Mouse (Mus musculus) adrenal gland, postnatal 4 days (tissue): Measurements from ENCODE around the gene Adam19. TPM values are rescaled to one million over a fixed set of nuclear protein-coding genes. Genes with fewer than 3 reads are reported as not detected.
"Not testable (repeated sequence)": the region's sequence is repeated elsewhere in the genome, so short reads cannot be mapped to it uniquely, and the experiment has no call there.

Experiments
- DNase-seq, 2 experiments: peaks; one replicate each; pipeline ENCODE4 v3.0.0; 2021 to 2022; ENCODE audit warnings: low spot score in 2 of 2, mixed read lengths in 2 of 2
- long read RNA-seq, 2 experiments: library from polyadenylated mRNA; stranded (forward); transcript quantifications; one replicate each; pipeline ENCODE4 v2.0.0; 2021
- total RNA-seq, 2 experiments: library from RNA; stranded (reverse); gene quantifications; 2 replicates each; pipeline ENCODE4 v1.2.3; 2021

The Adam19 gene
- total RNA-seq = 10 to 100 TPM; 22.4 to 25.8 TPM
- long read RNA-seq, experiment 1, partial matches to known transcripts = 0 of 2 reads
- long read RNA-seq, experiment 1, other reads (novel, unspliced or antisense) = 2 of 2 reads
- long read RNA-seq, experiment 2, partial matches to known transcripts = 0 of 13 reads
- long read RNA-seq, experiment 2, other reads (novel, unspliced or antisense) = 13 of 13 reads

DNA sequence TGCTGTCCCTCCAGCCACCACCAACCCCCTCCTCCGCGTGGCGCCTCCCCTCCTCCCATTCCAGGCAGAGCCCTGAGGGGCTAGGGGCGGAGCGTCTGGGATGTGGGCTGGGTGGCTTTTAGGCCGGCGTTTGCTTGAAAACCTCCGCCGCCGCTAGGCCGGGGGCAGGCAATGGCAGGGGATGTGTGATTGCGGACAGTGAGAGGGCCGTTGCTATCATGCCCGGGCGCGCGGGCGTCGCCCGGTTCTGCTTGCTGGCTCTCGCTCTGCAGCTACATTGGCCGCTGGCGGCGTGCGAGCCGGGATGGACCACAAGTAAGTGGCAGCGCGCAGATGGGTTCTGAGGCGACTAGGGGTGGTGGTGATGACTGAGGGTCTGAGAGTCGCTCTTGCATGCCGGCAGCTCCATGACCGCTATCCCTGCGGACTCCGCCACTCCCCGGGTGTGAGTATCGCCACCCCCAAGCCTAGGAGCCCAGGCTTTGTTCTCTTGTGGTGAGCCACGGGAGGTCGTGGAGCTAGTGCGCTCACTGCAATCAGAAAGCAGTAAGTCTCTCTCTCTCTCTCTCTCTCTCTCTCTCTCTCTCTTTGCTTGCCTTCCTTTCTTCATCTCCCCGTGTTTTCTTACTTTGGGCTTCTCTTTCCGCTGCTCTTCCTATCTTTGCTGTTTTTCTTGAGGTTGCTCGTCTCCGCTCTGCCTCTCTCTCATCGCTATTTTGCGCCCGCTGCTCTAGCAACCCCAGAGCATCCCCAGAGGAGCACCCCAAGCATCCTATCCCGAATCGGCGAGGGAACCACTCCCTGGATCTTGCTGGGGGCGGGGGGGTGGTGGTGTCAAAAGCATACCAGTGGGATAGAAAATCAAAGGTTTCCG lies at the start of gene Adam19:
Gene Adam19 (plus strand): TSS at position 97 of the 874 bp plus-strand sequence.
- DNase-seq = peak; percentile 35 to 55

DNA sequence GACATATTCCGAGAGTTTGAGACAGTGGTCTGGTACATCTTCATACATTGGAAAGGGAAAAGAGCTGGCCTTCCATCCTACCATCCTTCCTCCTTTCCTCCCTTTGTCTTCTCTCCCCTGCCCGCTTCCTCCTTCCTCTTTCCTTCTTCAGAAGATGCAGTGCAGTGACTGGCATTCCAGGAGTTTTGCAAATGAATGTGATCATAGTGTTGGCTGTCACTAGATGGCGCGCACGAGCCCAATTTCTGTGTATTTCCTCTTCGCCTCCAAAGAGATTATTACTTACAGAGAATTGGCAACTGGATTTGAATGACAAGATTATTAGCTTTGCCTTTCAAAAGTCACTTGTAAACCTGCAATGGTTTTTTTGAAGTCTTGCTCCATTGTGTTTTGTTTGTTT lies 39.7 kb upstream of the Adam19 start:
- DNase-seq = peak in 1 of 2 experiments; percentile 32

DNA sequence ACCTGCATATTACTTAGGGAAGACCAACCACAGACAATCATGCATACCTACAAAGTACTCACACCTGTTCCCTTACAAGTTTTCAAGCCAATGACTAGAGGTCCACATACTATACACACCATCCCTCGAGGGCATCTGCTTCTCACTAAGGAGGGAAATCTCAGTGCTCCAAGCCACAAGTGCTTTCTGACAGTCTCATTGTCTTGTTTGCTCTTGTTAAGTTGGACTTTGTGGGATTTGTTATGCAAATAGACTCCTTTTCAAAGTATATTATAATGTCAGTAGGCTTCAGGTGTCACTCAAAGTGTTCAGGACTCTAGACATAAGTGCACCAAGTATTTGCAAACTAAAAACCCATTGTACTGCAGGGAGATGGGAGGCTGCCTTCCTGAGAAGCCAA lies 35.5 kb upstream of the Adam19 start:
- no peak for DNase-seq

DNA sequence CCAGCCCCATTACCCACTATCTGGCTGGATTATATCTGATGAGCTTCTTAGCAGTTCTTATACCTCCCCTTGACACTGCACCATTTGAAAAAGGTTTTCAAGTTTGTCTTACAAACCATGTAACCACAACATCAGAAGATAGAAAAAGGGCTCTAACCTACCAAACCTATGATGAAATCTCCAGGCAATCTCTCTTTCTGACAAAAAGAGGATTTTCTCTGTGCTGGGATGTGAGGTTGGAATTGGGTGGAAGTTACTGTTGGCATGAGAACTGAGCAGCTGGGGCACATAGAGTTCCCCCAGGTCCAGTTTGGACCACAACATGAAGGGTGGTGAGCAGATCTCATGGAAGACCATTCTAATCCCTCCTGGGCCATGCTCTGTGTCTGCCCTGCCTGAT lies 33.9 kb upstream of the Adam19 start:
- no peak for DNase-seq

DNA sequence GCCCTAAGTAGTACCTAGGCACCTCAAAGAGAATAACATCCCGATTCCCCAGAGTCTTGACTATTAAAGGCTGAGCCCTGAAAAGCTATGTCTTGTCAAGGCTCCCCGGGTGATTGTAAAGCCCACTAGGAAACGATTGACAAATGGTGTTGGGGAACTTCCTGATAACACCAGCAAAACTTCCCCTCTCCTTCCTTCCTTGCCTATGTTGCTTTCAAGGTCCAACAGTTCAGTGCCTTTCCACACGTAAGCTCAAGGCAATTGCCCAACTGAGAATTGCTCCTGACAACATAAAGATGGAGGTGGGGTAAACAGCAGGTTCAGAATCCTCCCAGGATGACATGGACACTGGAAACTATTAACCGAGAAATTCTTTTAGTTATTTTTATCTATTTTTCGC lies 32.8 kb upstream of the Adam19 start:
- no peak for DNase-seq

DNA sequence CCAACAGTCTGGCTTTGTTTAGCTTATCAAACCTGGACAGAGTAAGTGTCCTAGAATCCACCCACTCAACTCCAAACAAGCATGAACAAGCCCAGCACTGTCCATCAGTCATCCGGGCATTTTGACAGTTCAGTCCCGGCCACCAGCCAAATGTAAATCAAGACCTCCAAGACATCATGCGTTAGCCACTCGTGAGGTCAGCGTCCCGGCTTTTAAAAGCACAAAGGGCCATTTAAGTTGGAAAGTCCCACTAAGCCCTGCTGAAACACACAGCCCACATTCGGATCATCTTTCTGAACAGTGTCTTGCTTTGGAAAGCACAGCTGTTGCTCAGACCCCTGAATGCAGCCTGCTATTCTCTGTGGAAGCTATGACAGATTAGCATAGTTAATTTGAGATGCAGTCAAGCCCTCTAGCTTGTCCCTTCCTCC lies 29.8 kb upstream of the Adam19 start:
- DNase-seq = no peak

DNA sequence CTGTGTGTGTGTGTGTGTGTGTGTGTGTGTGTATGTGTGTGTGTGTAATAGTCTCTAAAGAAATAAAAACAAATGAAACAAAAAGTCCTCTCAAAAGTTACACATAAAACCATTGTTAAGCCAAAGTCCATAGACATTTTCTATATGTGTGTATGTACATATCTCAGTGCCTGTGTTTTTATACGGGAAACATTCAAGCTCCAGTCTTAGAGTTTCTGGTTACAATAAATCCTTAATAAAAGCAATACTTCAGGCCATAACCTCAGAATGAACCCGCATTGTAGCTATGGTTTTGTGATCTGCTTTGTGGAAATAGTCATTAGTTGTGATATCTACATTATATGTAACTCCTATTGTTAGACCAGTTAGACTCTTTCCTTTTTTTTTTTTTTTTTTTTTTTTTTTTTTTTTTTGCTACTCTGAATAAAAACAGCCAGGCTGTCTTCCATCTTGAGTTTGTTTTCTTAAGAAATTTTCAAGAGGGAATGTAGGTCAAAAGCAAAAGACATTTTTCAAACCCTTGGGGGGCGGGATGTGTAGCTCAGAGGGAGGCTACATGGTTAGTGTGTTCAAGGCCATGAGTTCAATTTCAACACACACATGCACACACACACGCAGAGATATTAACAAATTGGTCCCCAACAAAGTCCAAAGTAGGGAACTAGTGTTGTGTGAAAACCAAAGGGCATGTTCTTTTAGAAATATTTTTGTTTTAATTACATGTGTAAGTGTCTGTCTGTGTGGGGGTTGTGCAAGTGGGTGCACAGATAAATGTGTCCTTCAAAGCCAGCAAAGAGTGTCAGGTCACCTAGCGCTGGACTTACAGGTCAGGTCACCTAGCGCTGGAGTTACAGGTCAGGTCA lies 27.6 kb upstream of the Adam19 start:
- DNase-seq = no peak

DNA sequence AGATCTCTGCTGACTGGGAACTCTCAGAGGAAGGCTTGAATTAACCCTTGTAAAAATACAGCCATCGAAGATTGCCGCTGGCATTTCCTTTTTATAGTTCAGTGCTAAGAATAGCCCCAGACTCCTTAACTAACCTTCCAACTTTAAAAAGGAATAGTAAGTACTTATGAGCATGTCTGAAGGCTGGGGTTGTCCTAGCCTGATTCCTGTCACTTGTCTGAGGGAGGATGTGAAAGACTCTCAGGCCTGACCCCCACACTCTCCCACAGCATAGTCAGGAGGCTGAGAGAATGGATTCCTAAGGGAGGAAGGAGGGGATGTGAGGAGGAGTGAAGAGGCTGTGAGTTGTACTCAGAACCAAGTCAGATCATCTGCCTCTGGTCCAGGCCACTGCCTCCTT lies 26.3 kb upstream of the Adam19 start:
- no peak for DNase-seq

DNA sequence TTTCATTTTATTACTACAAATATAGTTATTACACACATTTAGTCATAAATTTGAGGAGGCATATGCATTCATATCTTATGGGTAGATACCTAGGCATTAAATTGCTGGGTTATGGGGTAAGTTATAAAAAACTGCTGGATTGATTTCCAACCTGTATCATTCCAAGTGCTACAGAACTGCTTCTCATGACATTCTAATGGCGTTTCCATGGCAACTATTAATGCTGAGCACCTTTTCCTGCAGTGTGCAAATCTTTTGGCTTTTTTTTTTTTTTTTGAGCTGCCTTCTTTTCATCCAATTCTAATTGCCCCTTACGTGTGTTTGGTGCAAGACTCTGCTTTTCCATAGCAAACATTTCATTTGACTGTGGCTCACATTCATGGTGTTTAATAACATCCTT lies 25.8 kb upstream of the Adam19 start:
- DNase-seq = no peak

DNA sequence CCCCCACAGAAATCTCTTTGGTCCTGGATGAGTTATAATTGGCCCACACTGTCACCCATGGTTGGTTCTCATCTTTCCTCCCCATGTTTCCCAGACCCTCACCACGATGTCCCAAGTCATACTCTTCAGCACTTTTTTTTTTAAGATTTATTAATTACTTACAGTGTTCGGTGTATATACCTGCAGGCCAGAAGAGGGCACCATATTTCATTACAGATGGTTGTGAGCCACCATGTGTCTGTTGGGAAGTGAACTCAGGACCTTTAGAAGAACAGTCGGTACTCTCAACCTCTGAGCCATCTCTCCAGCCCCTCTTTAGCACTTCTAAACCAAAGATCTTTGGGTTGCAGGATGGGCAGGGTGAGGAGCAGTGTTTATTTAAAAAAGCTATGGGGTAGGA lies 24.3 kb upstream of the Adam19 start:
- DNase-seq = no peak

DNA sequence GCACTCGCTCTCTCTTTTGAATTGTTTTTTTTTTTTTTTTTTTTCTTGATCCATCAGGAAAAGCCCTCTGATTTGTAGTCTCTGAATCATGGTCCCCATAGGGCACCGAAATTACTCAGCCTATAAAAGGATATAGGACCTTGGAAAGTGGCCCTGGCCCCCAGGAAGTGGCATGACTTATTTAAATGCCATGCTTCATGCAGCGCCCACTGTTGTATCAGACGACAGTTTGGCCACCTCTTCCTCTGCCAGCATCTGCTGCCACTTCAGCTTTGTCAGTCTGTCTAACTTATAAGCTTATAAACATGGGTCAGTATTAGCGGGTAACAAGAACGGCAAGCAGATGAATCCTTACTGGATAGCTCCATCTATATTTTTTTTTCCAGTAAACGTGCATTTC lies 22.8 kb upstream of the Adam19 start:
- DNase-seq = no peak

DNA sequence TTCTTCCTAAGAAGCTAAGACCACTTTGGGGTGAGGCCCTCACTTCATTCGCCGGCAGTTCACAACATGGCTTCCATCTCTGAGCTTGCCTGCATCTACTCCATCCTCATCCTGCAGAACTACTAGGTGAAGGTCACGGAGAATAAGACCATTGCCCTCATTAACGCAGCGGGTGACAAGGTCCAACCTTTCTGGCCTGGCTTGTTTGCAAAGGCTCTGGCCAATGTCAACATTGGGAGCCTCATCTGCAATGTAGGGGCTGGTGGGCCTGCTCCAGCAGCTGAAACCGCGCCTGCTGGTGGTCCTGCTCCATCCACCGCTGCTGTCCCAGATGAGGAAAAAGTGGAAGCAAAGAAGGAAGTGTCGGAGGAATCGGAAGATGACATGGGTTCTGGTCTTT lies 19.4 kb upstream of the Adam19 start:
- no peak for DNase-seq

DNA sequence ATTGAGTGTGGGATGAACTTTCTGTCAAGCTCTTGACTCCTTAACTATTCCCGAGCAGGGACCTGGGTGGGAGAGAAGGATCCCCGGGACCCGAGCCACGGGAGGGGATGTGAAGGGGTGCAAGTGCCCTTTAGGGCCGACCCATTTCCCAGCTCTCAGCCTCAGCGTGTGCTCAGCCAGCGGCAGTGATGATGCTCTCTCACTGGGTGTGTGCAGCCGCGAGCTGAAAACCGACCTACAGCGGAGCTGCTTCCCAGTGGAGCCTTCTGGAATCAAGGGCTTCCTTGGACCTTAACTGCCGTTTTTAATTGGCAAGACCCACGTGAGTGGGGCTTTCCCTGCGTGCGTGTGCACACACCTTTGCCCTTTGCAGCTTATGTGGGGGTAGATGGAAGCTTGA lies 16.9 kb upstream of the Adam19 start:
- DNase-seq = no peak

DNA sequence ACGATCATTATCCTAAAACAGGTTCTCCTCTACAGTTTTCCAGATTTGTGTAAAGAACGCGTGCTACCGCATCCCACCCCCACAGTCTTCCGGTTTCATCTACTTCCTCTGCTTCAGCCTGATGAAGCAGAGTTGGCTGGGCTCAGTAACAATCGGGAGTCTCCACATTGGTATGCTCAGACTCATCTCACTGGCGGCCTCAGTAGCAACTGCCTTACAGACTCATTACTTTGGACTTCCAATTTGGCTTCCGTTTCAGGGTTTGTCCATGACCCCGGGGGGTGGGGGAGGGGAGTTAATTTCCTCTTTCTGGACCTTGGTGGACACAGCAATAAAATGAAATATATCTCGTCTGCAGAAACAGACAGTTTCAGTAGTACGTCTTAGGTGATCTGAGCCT lies 16.5 kb upstream of the Adam19 start:
- DNase-seq = peak in 1 of 2 experiments; percentile 27

DNA sequence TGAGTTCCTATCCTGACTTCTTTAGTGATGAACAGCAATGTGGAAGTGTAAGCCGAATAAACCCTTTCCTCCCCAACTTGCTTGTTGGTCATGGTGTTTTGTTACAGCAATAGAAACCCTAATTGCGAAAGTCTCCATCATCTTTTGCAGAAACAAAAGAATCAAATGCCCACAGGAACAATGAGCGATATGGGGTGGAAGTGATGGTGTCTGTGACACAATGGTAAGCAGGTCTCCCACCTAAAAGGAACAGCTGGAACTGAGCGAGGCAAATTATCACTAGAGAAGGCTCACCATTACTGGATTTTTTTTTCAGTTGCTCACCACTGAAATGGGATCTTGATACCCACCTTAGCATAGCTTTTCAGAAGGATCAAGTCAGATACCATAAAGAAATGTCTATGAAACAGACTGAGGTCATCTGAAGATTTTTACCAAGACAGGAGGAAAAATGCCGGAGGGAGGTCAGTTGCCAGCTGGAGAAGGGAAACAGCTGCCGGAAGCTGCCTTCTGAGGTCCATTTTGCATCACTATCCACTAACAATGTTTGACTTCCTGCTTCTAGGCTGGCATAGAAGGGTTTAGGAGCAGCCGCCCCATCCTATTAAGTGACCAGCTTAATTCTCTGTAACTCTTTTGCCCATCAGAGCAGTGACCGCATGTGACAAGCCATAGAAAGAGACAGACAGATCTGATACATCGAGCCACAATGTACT lies 14.8 kb upstream of the Adam19 start:
- no peak for DNase-seq

DNA sequence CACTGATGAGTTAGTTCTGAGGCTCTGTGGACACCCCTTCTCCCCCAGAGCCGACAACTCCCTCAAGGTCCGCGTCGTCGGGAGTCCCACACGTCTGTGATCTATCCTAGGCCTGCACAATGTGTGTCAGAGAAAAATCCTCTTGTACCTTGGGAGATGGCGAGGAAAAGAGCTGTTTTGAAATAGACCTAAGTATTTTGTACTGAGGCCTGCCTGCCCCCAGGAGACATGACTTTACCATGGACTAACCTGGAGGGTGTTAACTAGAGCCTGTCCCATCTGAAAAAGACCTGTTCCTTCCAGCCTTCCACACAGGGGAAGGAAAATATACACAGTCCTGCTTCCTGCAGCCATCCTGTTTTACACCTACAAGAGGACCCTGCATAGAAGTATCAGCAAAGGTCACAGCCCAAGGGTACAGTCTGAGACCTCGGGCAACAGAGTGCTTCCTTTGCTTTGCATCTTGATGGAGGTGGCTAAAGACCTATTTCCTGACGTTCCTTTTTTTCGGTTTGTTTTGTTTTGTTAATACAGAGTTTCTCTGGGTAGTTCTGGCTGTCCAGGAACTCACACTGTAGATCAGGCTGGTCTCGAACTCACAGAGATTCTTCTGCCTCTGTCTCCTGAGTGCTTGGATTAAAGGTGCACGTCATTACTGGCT lies 14.1 kb upstream of the Adam19 start:
- DNase-seq = no peak

DNA sequence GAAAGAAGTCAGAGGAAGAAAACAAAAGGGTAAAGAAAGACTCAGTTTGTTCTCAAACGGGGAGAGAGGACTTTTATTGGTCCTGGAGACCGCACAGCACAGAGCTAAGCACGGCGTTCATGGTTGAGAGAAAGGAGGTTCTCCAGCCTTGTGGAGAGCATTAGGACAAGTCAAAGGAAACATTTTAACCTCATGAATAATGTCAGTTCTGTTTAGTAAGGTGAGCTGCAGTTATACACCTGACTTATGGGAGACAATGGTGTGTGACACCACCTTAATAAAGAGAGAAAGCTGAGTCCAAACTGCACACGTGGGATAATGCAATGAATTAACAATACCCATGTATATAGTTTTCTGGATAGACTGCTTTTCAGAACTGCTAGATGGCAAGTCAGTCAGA lies 11.0 kb upstream of the Adam19 start:
- no peak for DNase-seq

DNA sequence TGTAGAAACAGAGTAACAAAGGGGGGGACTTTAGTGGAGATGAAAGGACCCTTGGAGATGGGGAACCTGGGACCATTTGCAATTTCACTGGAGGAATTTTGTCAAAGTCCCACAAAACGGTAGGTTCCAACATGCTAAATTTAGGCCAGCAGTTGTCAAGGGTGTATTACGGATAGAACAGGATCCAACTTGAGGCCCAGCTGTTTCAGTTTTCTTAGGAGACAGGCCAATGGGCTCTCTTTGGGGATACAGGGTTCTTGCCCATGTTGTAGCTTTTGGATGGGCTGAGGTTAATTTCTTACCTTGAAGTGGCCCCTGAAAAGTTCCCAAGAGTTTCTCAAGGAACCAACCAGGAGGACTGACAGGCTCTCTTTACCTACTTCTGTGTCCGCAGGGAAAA lies 8.5 kb upstream of the Adam19 start:
- no peak for DNase-seq

DNA sequence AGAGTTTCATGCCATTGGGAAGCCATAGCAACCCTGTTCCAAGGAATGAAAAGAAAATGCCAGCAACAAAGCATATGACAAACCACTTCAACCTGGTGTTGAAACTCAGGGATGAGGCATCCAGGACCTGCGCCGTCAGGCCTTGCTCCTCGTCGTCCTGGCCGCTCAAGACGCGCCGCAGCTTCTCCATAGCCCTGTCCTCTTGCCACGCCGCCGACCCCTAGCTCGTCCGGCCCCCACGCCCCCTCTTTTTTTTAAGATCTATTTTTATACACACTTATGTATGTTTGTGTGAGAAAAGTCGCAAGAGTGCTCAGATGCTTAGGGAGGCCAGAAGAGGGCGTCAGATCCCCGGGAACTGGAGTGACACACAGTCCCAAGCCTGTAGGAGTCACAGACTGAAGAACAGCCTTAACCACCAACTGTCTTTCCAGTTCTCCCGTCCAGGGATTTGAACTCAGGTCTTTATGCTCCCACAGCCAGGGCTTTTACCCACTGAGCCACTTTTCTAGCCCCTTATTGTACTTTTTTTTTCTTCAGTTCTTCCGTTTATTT lies 3.6 kb upstream of the Adam19 start, which contains the start of gene Gm12166:
Gene Gm12166 (minus strand): TSS at position 217 of the 555 bp plus-strand sequence.
- DNase-seq = peak in 1 of 2 experiments; percentile 37

DNA sequence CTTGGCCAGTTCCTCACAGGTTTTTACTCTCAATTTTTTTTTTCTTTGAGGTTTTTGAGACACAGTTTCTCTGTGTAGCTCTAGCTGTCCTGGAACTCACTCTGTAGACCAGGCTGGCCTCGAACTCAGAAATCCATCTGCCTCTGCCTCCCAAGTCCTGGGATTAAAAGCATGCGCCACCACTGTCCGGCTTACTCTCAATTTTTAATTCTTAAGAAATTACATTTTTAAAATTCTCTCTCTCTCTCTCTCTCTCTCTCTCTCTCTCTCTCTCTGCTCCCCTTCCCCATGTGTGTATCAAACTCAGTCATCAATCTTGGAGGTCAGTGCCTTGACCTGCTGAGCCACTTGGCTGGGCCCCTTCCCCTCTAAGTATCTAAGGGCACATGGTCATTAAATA lies 2.3 kb upstream of the Adam19 start:
- DNase-seq = not testable (repeated sequence)
